Mouse (Mus musculus): ENCODE data around the gene Chst14.

DNA sequence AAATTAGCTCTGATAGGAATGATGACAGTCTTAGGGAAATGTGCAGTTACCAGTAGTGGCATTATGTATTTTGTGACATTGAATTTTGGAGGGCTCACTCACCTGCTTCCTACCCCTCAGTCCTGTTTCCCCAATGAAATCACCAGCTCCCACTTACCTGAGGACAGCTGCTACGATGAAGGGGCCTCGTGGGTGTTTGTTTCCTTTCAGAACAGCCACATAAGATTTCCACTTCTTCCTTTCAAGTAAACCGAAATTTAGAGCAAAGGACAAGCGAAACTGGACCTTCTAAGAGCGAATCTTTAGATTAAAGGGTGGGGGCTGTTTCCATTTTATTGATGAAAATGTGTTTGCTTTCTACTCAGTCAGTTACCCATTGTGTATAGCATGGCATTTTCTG lies 45.8 kb downstream of the Chst14 start:
- TF ChIP-seq POLR2A (IDR thresholded peaks at IDR 0.05; ENCODE audit: borderline replicate concordance, extremely low read depth, insufficient read depth, insufficient read length, poor library complexity, severe bottlenecking) (no peak), CTCF (IDR thresholded peaks at IDR 0.05; ENCODE audit: borderline replicate concordance, extremely low read depth, insufficient read depth, insufficient read length) (no peak)

Data from brain, embryonic 14.5 days (tissue).